Mouse (Mus musculus) olfactory bulb, adult 2 months (tissue): Measurements from ENCODE around the gene Nr5a2.

Experiments
- CTCF ChIP-seq: fragments of 200-500 bp; IDR thresholded peaks from 2 replicates; pipeline ENCODE4 v1.5.1; 2012; ENCODE audit warnings: low read depth, mild to moderate bottlenecking, low read length, moderate library complexity; ENCODE audit not compliant: insufficient read depth
- POLR2A ChIP-seq: fragments of 200-500 bp; IDR thresholded peaks from 2 replicates; pipeline ENCODE4 v1.6.1; 2012; ENCODE audit warnings: mild to moderate bottlenecking, low read depth, low read length, moderate library complexity; ENCODE audit not compliant: insufficient read depth

- TF ChIP-seq POLR2A (no peak), CTCF (no peak)
Measured at GRCm38 (mm10) chr1:136910144-136910543, 50.1 kb downstream of the Nr5a2 start.
